Mouse (Mus musculus) heart, postnatal 0 days (tissue): Measurements from ENCODE around the gene Ccl17. TPM values are rescaled to one million over a fixed set of nuclear protein-coding genes. Genes with fewer than 3 reads are reported as not detected.

Experiments used
- ATAC-seq: fragments of 200-750 bp; cut with Nextera tagmentation; 2 replicates; pipeline ENCODE4 v1.8.0; 2017; ENCODE audit warnings: low read depth, moderate number of reproducible peaks, moderate library complexity; ENCODE audit not compliant: insufficient read depth
- DNase-seq: peaks from one replicate; pipeline ENCODE4 v3.0.0-alpha.2; 2016; ENCODE audit warnings: low spot score
- H3K27ac ChIP-seq: fragments of 300-500 bp; sonication (generic); 2 replicates; pipeline ENCODE4 v1.5.1; 2014; ENCODE audit warnings: low read depth, mild to moderate bottlenecking
- H3K27me3 ChIP-seq: fragments of 300-500 bp; sonication (generic); 2 replicates; pipeline ENCODE4 v1.6.1; 2014; ENCODE audit warnings: low read length, mixed read lengths; ENCODE audit not compliant: control insufficient read depth, insufficient read depth
- H3K36me3 ChIP-seq: fragments of 300-500 bp; sonication (generic); replicated peaks from 2 replicates; pipeline ENCODE4 v1.6.1; 2014; ENCODE audit warnings: low read length, mixed read lengths; ENCODE audit not compliant: control insufficient read depth, insufficient read depth
- H3K4me1 ChIP-seq: fragments of 300-500 bp; sonication (generic); 2 replicates; pipeline ENCODE4 v1.6.1; 2014; ENCODE audit warnings: antibody characterized with exemption; ENCODE audit not compliant: control insufficient read depth, insufficient read depth
- H3K4me2 ChIP-seq: fragments of 300-500 bp; sonication (generic); 2 replicates; pipeline ENCODE4 v1.6.1; 2014; ENCODE audit warnings: low read depth, mild to moderate bottlenecking, low read length, moderate library complexity
- H3K4me3 ChIP-seq: fragments of 300-500 bp; sonication (generic); 2 replicates; pipeline ENCODE4 v1.5.1; 2014; ENCODE audit warnings: low read depth, low read length
- H3K9ac ChIP-seq: fragments of 300-500 bp; sonication (generic); replicated peaks from 2 replicates; pipeline ENCODE4 v1.6.1; 2014; ENCODE audit warnings: low read depth, low read length, mixed read lengths
- H3K9me3 ChIP-seq: fragments of 300-500 bp; sonication (generic); replicated peaks from 2 replicates; pipeline ENCODE4 v1.6.1; 2016; ENCODE audit warnings: low read length; ENCODE audit not compliant: control insufficient read depth
- CTCF ChIP-seq: IDR thresholded peaks from 2 replicates; pipeline ENCODE4 v1.5.1; 2016; ENCODE audit warnings: antibody characterized with exemption, control low read depth, low read depth
- EP300 ChIP-seq: IDR thresholded peaks from 2 replicates; pipeline ENCODE4 v1.6.1; 2016; ENCODE audit warnings: antibody characterized with exemption, low read depth
- WGBS: fragments of 180-500 bp; shearing (Covaris S2); extraction: QIAGEN DNeasy Blood & Tissue Kit; methylation state at CpG from one replicate; pipeline ENCODE4 v1.1.7; 2014; 5-methylcytosine and 5-hydroxymethylcytosine counted together
- polyA plus RNA-seq: library from polyadenylated mRNA; unstranded; fragments of >200 nt; fragmentation: Nextera tagmentation; extraction: Ambion mirVana; gene quantifications from 2 replicates; pipeline ENCODE4 v1.2.1, GENCODE M21; 2015
- total RNA-seq: library from RNA; depleted of rRNA; stranded (reverse); fragments of >200 nt; gene quantifications from 2 replicates; pipeline ENCODE4 v1.2.3, GENCODE M21; 2014; ENCODE audit warnings: low replicate concordance

Gene Ccl17
- total and polyA plus RNA-seq, 2 experiments from 2014 or later, result not detected

- 84% methylated on average over 2 of the region's 2 CpGs for whole genome bisulfite sequencing
- ATAC-seq (no peak), DNase-seq (no peak)
- Histone ChIP-seq H3K9ac (no peak overlapping the region), H3K27ac (no peak overlapping the region), H3K27me3 (no peaks in the 10 kb centered on the region), H3K4me3 (no peak overlapping the region), H3K4me2 (no peak overlapping the region), H3K9me3 (no peaks in the 10 kb centered on the region), H3K4me1 (no peaks in the 10 kb centered on the region), H3K36me3 (no peaks in the 10 kb centered on the region)
- no peak for TF ChIP-seq CTCF
- TF ChIP-seq EP300, result no peak
These were observed 15.5 kb upstream of the Ccl17 start for GRCm38 (mm10) chr8:94794782-94795181.

DNA sequence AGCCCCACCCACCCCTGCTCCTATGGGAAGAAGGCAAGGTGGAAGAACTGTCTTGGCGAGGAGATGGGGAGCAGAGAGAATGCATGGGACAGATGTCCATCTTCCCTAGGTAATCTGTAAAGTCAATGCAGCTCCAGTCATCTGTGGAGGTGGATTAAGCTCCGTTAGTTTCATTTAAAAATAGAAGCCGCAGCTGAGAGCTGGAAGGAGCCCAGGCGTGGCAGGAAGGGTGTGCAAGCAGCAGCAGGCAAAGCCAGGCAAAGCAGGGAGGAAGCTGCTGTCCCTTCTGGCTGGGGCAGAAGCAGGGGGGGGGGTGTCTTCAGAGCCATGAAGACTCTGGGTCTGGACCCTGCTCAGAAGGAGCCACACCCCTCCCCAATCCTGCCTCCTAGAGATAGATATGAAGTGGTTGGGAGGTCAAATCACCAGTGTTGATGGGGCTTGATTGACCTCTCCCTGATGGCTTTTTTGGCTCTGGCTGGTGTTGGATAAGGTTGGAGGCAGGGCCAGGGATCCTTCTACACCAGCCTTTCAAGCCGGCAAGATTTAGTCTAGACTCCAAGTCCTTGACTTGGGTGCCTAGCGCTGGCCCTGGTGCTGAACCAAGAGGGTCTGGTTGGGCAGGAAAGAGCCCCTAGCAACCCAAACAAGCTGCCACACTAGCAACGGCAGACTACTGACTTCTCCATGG, 9.8 kb upstream of the Ccl17 start:
- H3K9ac ChIP-seq, result no peak overlapping the region
- WGBS, result 35% methylated on average over 7 of the region's 7 CpGs
- DNase-seq, result no peak
- no peak overlapping the region for H3K4me3 ChIP-seq
- no peak overlapping the region for H3K4me2 ChIP-seq
- no peak for ATAC-seq
- H3K27me3 ChIP-seq, result no peaks in the 10 kb centered on the region
- H3K36me3 ChIP-seq, result no peaks in the 10 kb centered on the region
- peaks cover 4% of the 10 kb centered on the region; the same call in 1 of the 2 replicates for H3K4me1 ChIP-seq
- H3K9me3 ChIP-seq, result no peaks in the 10 kb centered on the region
- TF ChIP-seq EP300 (no peak), CTCF (no peak)
- H3K27ac ChIP-seq, result no peak overlapping the region

- ATAC-seq (no peak), DNase-seq (peak; percentile 28)
- TF ChIP-seq EP300, result no peak
- peak; percentile 50 for TF ChIP-seq CTCF
- no peak overlapping the region for H3K27ac ChIP-seq
- H3K4me1 ChIP-seq, result peaks cover 4% of the 10 kb centered on the region; the same call in 1 of the 2 replicates
- no peak overlapping the region for H3K4me2 ChIP-seq
- H3K9ac ChIP-seq, result no peak overlapping the region
- H3K27me3 ChIP-seq, result no peaks in the 10 kb centered on the region
- H3K4me3 ChIP-seq, result no peak overlapping the region
- WGBS, result 36% methylated on average over 14 of the region's 14 CpGs
- H3K36me3 ChIP-seq, result no peaks in the 10 kb centered on the region
- no peaks in the 10 kb centered on the region for H3K9me3 ChIP-seq
These were observed 8.8 kb upstream of the Ccl17 start for GRCm38 (mm10) chr8:94801293-94802095.

- Histone ChIP-seq H3K9ac (no peak overlapping the region), H3K4me2 (no peak overlapping the region), H3K9me3 (no peaks in the 10 kb centered on the region), H3K4me3 (no peak overlapping the region), H3K36me3 (no peaks in the 10 kb centered on the region), H3K27me3 (no peaks in the 10 kb centered on the region), H3K27ac (no peak overlapping the region), H3K4me1 (peaks cover 4% of the 10 kb centered on the region; the same call in 1 of the 2 replicates)
- DNase-seq, result no peak
- ATAC-seq, result no peak
- TF ChIP-seq CTCF (no peak), EP300 (no peak)
- 30% methylated on average over 4 of the region's 4 CpGs for WGBS
These were observed 7.9 kb upstream of the Ccl17 start for GRCm38 (mm10) chr8:94802375-94802774.

GRCm38 (mm10) chr8:94803551-94803950, 6.7 kb upstream of the Ccl17 start:
- no peak overlapping the region for H3K4me2 ChIP-seq
- TF ChIP-seq CTCF (no peak), EP300 (no peak)
- peak; percentile 35 for DNase-seq
- 19% methylated on average over 6 of the region's 6 CpGs for WGBS
- H3K4me1 ChIP-seq, result peaks cover 4% of the 10 kb centered on the region; the same call in 1 of the 2 replicates
- no peak for ATAC-seq
- no peak overlapping the region for H3K9ac ChIP-seq
- H3K4me3 ChIP-seq, result no peak overlapping the region
- H3K36me3 ChIP-seq, result no peaks in the 10 kb centered on the region
- no peaks in the 10 kb centered on the region for H3K9me3 ChIP-seq
- no peaks in the 10 kb centered on the region for H3K27me3 ChIP-seq
- H3K27ac ChIP-seq, result no peak overlapping the region
